Mouse (Mus musculus): ENCODE measurements at regions not wholly inside any gene's neighbourhood (a gene's known extent, or its start where the extent isn't known, plus 50 kb on each side); places are given as distances from the start of the nearest gene placed in this dataset.
A peak's percentile ranks its signal among the peaks of the same experiment; 100 is the strongest.
"Not testable (repeated sequence)": the region's sequence is repeated elsewhere in the genome, so short reads cannot be mapped to it uniquely, and the experiment has no call there.

DNA sequence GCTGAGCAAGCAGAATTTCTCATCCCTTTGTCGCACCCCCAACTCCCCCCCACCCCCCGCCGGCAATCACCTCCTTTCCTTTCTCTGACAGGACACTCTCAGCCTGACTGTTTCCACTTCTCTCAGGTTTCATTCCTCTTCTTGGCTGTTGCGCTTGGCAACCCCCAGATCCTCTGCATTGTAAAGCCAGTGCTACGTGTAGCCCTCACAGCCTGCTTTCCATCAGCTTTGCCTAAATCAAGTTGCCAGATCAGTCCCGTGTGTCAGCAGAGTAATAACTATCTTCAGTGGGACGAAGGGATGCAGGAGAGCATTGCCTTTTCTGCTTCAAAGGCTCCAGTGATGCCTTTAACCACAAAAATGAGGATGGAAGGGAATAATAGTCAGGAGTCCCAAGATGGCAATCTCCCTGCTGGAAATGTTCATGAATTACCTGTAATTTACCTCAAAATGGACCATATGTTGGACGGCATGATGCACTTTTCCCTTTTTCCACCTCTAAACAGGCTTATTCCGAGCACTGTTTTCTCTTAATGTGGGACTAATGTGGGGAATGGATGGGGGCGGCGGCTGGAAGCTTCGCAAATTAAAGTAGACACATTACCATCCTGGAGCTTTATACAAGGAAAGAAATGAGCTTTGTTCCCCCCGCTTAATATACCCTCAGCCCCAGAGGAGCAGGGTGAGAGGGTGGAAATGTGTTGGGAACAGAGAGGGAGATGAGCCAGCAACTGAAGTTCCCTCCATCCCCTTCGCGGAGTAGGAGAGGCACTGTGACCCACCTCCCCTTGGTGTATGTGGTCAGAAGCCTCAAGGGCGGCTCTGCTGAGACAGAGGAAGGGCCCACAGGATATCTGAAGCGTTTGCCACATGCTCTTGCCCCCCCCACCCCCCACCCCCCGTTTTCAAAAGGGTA is 168.3 kb upstream of the Npvf start:
- peak; percentile 56 for DNase-seq

DNA sequence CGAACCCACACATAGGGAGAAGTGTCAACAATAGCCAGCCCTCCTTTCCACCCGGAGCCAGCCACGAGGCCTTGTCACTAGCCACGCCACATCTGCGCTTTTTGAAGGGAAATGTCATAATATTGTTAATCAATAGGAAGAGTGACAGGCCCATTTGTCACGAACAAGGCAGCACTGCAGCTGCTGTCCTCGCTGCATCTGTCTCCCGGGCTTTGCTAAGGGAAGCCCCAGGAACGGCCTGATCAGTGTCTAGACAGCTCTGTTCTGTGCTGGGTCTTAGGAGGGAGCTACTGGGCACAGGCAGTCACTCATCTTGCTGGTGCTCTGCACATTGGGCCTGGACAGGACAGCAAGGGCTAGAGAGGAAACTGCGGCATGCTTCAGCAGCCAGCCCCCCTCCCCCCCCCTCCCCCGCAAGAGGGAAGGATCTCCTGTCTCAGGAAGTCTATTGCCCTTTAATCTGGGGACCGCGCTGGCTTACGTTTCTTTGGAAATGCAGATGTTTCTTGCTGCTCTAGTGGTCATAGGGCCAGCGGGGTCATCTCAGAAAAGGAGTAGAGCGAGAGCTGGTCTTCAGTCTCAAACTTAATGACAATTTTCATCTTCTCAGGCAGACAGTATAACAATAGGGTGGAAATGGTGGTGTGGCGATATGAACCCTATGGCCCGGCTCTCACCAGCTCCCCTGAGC is 169.1 kb upstream of the Npvf start:
- DNase-seq, result peak; percentile 74

DNA sequence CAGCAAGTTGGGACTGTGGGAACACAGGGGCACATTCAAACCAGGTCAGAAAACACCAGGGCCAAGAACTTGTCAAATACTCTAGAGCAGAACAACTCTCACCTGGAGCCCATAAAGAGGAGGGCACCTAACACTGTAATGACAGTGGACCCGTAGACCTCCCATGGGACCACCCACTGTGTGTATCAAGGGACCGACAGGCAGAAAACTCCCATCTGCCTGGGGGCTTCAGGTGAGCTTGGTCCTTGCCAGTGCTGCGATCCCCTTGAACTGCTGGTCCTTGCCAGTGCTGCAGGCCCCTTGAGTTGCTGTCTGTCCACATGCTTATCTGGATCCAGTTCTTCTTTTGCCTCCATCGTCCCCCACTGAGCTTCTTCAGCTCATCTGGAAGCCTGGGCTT is 170.2 kb upstream of the Npvf start:
- DNase-seq, result no peak

DNA sequence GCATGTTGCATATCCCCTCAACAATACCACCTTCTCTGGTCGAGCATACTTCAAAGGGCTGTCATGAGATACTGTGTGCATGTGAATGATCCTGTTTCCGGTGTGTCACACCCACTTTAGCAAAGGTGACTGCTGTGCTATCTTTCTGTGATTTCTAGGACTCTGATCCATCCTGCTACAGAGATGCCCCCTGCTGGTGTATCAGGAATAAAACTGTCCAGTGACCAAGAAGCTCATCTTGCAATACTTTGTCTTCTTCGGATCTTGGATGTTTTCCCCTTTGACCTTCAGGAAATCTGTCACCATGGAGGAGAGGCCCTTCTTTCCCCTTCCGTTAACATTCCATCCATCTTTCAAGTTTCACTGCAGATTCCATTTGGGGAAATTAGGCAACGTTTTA is 177.5 kb upstream of the Npvf start:
- DNase-seq, result no peak

DNA sequence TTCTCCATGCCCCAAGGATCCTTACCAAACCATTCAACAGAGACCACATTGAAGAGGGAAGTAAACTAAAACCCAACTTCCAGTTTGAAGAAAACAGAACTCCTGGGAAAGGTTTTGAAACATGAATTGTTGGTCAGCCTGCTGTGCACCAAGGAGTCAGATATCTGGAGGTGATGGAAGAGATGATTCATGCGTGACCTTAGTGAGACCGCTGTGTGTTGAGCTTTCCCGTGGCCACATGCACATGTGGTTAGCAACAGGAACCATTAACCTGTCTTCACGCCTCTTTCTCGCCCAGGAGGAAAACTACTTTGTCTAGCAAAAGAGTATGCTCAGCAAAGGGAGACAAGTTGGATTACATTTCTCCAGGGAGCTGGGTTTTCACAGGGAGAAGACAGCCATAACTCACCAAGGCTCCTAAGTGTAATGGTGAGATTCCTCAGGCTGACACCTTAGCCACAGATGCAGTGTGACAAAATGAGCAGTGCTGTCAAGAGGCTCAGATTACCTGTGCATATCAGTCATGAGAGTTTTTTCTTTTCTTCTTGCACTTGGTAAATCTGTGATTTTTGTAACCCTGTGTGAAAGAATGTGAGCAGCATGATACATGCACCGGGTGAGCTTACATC is 181.9 kb upstream of the Npvf start:
- DNase-seq, result peak; percentile 21

DNA sequence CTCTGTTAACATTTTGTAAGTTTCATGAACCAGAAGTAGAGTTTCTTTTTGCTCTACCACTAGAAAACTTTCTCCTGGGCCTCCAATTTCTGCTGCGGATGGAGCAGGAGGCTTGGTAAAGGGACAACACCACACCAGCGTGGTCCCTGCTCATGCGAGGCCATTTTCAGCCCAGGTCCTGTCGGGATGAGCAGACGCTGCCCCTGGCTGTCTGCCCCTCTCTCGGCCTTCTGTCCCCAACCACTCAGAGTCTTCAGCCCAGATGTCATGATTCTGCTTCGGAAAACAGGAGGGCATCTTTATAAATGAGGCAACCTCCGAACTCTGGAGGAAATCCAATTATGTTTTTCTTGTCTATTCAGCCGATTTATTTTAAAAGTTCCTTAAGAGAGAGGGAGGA is 186.6 kb upstream of the Npvf start:
- DNase-seq, result no peak

DNA sequence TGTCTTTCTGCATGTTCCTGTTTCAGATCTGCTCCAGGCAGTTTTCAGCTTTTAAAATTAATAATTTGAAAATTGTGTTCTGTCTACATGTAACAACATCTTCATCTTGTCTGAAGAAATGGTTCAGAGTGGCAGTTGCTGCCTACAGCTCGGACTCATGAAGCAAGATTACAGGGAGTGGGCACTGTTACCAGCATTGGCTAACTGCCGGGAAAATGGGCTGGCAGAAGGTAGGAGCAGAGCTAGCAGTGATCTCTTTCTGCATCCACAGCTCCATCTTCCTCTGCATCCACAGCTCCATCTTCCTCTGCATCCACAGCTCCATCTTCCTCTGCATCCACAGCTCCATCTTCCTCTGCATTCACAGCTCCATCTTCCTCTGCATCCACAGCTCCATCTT is 191.0 kb upstream of the Npvf start:
- not testable (repeated sequence) for DNase-seq

DNA sequence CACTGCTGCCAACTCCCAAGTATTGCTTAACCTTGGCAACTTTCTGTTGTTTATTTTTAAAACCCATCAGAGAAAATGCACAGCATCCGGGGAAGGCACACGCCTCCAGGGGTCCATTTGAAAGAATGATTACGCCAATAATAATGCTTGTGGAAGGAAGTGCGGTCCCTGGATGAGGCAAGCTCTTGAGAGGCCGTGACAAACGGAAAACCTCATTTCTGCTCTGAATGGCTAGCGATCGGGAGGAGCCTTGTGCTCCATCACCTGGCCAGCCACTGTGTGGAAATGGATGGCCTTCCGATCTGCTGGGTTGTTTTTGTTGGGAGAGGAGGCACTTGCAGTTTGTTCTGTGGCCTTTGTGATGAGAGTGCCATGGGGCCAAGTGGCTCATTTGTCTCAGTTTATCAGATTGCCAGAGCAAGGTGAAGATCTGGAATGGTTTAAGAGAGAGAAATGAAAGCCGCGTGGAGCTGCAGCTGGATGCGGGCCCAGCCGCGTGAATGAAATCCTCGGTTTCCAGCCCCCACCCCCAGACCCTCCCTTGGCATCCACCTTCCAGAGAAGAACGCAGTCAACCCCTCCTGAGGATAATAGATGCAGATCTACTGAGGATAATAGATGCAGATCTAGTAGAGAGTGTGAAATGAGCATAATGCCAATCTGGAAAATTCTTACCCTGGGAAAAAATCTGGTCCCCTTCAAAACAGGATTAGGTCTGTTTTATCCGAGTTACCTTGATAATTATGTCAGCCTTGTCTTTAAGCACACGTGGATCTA is 192.7 kb upstream of the Npvf start:
- no peak for DNase-seq

DNA sequence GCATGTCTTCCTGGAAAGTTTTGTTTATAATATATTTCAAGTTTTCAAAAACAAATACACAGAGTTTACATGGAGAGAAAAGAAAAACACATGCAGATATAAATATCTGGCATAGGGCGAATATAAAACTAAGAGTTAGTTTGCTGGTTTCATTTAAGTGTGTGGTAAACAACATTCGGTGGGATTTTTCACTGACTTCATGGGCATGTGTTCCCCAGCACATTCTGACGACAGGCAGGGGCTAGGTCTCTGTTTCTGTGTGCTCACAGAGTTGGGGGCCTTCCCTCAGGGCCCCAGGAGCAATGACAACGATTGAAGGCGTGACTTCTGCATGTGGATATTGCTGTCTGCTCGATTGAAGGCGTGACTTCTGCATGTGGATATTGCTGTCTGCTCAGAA is 193.3 kb upstream of the Npvf start:
- DNase-seq, result no peak

DNA sequence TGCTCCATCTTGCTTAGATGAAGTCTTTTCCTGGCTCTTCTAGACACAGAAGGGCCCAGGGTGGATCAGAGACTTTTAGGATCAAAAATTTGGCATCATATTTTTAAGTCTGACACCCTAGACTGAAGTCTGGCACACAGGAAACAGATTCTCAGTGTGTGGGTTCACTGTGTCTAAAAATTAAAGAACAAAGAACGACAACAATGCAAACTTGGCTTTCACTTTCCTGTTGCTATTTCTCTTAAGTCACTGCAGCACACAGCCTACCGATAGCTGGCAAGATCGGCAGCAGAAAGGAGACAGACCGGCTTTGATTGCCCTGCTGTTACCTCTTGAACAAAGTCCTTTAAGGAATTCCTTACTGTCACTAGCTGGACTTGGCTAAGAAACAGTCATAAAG is 204.9 kb upstream of the Npvf start:
- no peak for DNase-seq

DNA sequence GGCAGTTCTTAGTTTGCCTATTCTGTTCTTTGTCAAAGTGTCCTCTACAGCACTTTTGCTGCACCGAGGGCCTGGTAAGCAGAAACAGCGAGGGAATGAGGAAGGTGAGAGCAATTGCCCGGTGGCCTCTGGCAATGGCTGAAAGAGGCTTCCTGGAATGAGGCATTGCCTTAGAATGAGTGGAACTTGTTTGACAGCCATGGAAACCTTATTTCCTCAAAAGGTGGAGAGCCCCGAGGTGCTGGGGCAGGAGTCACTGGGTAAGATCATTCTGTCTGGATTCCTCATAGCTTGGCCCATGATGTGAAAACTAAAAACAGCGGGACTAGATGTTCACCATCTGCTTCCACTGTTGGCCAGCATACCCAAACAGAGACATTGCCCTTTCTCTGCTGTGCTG is 223.8 kb upstream of the Npvf start:
- DNase-seq, result no peak

DNA sequence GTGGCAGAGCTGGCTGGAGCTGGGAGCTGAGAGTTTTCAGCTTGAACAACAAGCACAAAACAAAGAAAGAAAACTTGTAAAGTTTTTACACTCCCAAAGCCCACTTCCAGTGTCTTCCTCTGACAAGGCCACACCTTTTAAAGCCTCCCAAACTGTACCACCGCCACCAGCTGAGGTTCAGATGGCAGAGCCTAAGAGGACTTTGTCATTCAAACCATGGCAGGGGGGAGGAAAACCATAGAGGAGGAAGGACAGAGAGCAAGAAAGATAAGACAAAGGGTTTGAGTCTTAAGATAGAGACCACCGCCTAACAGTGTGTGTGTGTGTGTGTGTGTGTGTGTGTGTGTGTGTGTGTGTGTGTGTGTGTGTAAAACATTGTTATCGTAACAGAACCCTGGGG is 228.1 kb upstream of the Npvf start:
- no peak for DNase-seq

DNA sequence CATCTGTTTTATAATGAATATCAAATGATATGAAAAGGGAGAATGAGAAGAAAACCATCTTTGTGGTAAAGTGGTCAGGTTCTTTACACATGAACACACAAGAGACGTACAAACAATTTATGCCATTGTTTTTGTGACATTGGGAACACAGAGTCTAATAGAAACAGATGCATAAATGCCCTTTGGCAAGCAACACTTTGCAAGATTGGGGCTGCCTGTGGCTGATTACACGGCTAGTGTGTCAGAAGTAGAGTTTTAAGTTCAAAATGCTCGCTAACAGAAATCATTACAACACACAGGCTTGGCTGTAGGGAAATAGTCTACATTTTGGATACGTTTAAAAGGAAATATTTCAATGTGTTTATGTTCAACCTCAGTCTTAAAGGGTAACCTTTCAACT is 228.5 kb upstream of the Npvf start:
- no peak for DNase-seq

DNA sequence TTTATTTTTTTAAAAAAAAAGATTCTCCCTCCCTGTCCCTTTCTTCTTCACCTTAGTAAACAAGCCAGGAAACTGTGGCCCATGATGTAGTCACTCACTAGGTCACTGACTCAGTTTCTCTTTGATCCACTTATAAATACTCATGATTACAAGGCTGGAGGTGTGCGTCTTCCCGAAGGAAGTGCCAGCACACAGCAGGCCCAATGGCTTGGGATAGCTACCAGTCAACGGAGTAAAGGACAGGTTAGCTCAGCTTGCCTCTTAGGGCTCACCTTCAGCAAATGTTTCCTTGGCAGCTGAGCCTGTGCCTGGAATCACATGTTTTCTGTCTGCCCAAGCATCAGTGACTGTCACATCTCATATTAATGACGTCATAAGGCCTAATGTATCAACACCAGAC is 230.8 kb upstream of the Npvf start:
- no peak for DNase-seq

DNA sequence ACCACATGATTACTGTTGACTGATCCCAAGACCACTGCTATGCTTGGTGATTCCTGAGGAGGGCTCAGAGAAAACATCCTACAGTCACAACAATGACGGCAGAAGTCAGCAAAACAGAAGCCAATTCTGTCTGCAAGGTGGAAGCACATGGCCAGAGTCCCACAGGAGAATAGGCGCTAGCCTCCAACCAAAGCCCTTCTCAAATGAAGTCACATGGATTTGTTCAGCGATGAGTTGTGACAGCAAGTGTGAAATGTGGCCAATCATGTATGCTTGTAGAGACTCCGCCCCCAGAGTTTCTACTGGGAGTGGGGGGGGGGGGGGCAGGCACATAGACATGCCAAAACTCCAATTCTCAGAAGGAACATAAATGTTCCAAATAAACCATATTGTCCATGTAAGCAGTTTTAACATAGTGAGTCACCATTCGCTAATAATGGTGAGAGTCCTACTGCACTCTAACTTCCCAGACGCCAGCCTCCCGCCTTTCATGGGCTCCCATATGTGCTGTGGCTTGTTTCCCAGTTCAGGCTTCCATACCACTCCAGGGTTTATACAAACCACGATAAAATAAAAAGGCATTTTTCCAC is 231.6 kb upstream of the Npvf start:
- no peak for DNase-seq

DNA sequence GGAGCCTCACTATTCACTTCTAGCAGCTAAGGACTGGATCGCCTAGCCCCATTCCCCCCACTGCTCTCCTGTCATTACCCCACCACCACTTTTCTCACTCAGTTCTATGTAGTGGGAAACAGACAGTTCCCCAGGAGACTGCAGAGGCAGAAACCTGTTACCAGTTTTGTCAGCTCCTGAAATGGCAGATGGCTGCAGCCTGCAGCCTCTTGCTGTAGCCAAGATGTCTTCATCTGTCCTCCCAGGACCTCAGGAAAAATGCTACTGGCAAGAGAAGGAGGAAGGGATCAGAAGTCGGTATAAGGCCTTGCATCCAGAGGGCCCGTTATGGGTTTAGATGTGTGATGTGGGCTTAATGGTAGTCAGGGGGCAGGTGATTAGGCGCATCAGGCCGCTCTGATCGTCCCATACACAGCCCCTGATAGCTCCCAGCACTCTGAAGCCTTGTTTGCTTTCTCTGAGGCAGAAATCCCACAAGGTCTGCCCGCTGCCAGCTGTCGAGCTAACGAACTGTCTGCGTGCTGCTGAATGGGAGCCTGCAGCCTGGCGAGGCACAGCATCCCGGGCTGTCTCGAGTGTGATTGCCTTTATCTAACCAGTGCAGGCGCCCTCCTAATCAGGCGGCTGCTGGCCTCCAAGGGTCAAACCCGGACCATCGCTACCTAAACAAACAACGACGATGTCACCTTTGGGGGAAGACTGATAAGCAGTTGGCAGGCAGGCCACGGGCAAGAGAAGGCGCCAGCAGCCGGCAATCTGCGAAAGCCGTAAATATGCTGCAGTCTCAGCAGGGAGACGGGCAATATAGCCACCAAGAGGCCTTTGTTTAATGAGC is 236.3 kb upstream of the Npvf start:
- peak; percentile 77 for DNase-seq

DNA sequence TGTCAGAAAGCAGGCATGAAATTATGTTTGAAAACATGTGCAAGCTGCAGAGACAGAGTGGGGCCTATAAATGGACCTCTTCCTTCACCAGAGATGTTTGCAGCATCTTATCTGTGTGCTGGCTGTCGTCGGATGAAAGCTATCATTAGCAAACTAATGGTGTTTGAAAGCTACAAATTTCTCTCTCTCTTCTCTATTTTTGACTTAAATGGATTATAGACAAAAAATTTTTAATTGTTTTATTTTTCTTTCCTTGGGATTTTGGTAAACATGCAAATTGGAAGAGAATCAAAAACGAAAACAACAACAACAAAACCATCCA is 236.9 kb upstream of the Npvf start:
- DNase-seq, result no peak

DNA sequence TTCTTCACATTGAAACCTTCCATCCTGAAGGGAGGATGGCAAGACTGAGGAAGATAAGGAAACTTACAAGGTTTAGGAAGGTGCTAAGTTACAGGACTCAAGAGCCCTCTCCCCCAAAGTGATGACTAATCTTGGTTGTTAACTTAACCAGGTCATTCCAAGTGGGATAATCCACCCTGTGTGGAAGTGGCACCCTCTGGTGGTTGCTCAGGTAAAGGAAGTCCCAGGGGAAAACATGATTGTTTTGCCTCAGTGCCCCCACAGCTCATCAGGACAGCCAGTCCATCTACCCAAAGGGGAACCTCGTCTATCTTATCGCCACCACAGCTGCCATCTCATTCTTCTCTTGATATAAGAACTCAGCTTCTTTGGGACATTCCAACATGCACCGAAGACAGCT is 244.6 kb upstream of the Npvf start:
- no peak for DNase-seq

DNA sequence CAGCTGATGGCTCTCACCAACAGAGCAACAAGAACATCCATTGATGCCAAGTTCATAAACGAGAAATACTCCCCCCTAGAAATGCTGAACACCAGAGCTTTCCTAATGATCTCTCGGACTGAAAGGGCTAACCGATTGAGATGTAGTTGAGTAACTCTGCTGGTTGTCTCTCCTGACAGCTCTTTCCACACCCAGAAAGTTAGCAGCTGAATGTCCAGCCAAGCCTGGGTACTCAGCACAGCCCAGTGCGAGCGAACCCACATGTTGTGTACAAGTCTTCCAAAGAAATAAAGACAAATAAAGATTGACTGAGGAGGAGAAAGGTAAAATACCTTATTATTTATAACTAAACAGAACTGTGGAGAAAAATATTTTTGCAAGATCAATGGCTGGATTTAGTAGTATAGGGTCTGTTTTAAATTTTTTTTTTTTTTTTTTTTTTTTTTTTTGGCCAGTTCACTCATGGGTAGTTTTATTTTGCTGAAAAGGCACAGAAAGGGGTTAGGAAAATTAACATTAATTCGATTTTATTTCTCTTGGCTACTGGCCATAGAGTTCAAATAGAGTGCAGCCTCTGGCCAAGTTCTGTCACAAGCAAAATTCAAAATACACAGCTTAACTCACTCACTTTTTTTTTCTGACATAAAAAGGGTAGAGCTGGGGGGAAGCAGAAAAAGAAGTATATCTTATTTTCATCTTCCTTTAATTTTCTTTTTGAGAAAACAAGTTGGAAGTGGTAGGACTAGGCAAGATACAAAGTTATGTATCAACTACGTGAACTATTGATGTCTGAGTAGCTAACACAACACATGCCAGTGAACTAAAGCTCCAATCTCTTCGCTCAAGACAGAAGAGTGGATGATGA is 261.2 kb upstream of the Npvf start:
- DNase-seq, result no peak

DNA sequence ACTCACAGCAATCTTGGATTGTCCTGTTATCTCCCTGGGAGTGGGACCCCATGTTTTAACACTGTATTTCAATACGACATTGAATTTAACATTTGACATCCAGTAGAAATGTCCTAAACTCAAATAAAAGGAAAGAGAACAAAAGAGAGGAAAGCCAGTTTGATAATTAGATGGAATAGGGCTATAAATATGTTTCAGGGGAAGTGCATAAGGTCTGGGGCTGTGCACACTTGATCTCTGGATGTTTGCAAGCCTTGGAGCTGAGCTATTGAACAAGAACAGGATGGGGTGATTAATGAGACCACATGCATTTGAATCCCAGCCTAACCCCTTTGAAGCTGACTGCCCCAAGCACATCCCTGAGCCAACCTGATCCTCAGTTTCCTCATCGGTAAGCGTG is 264.0 kb upstream of the Npvf start:
- no peak for DNase-seq

DNA sequence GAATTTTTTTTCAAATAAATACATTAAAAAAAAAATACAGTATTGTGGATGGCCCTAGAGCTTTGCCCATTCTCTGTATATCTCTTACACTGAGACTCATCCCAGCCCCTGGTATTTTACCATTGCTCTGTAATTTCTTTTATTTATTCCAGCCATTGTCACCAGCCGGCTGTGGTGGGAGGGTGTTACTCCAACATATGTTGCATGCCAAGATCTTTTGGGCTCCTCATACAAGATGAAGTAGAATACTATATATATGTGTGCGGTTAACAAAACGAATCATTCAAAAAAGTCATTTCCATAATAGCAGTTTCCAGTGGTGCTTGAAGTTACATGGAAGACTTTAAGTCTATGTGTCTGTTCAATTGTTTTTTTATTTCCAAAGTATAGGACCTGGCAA is 268.0 kb upstream of the Npvf start:
- no peak for DNase-seq
